ENCODE assay signal across 8 mouse cellular contexts in the genomic region with DNA sequence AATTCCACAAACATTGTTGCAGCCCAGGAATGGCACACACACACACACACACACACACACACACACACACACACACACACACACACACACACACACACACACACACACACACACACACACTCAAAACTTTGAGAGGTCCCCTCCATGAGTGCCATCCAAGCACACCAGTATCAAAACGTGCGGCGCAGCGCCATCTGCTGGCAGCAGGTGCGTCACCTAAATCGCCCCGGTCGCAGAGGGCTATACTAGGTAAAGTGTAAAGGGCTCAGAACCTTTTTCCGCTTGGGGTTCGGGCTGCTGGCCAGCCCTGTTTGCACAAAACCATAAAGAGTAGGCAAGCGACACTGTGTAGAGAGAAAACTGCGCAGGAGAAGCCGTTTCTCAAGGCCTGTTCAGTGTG.
DNase-seq lines count a peak whose midpoint lies in the region; ATAC-seq and TF ChIP-seq lines count a peak whose summit lies in the region.

No protein-coding gene starts in this region.

- H3K36me3 ChIP-seq in kidney, embryonic 14.5 days (ENCODE audit: control insufficient read depth, insufficient read depth, low read length) = no peaks in the 10 kb centered on the region
- H3K36me3 ChIP-seq in limb, embryonic 11.5 days (ENCODE audit: control insufficient read depth, insufficient read depth, low read length) = no peaks in the 10 kb centered on the region
- no peaks in the 10 kb centered on the region for H3K36me3 ChIP-seq in midbrain, postnatal 0 days (ENCODE audit: insufficient read depth, low read length)

- ATAC-seq in granulocyte monocyte progenitor cell, adult 5-6 weeks (replicated peaks; ENCODE audit: poor library complexity, severe bottlenecking) = peak; percentile 77
- ATAC-seq in kidney, embryonic 14.5 days (ENCODE audit: low FRiP score, low TSS enrichment) = peak; percentile 93
- no peak for ATAC-seq in limb, embryonic 11.5 days (ENCODE audit: insufficient number of reproducible peaks, low FRiP score, low TSS enrichment, low read depth)
- no peak for ATAC-seq in midbrain, postnatal 0 days (ENCODE audit: low FRiP score)

- 2% methylated on average over 13 of the region's 13 CpGs for WGBS in kidney, embryonic 14.5 days
- WGBS in limb, embryonic 11.5 days = 3% methylated on average over 13 of the region's 13 CpGs
- WGBS in midbrain, postnatal 0 days = under 1% methylated on average over 13 of the region's 13 CpGs

- H3K27me3 ChIP-seq in kidney, embryonic 14.5 days (ENCODE audit: control insufficient read depth, insufficient read depth, low read length) = no peaks in the 10 kb centered on the region
- H3K27me3 ChIP-seq in limb, embryonic 11.5 days (ENCODE audit: control insufficient read depth, insufficient read depth, low read length) = peaks cover 6% of the 10 kb centered on the region; the same call in 1 of the 2 replicates
- peaks cover 9% of the 10 kb centered on the region; the same call in 1 of the 2 replicates for H3K27me3 ChIP-seq in midbrain, postnatal 0 days (ENCODE audit: insufficient read depth, low read length)

- H3K27ac ChIP-seq in kidney, embryonic 14.5 days (ENCODE audit: low read depth, low read length) = peak overlapping the region; percentile 61
- H3K27ac ChIP-seq in limb, embryonic 11.5 days (replicated peaks; ENCODE audit: low read depth, low read length) = no peak overlapping the region; the same call in 1 of the 2 replicates
- H3K27ac ChIP-seq in midbrain, postnatal 0 days (ENCODE audit: low read depth, low read length) = no peak overlapping the region

- DNase-seq in cerebellum, adult 18-20 months = peak; percentile 37 to 60
- DNase-seq in cerebellum, adult 11-12 months = no peak
- peak; percentile 93 for DNase-seq in embryo, embryonic 11 days
- peak; percentile 93 for DNase-seq in limb, embryonic 11.5 days (ENCODE audit: low spot score)
- peak; percentile 88 for DNase-seq in midbrain, postnatal 0 days (ENCODE audit: low spot score)
- DNase-seq in testis, postnatal 14 days (ENCODE audit: low spot score) = peak; percentile 59

- H3K4me2 ChIP-seq in kidney, embryonic 14.5 days (replicated peaks; ENCODE audit: low read depth, low read length) = no peak overlapping the region
- no peak overlapping the region for H3K4me2 ChIP-seq in limb, embryonic 11.5 days (ENCODE audit: low read depth, severe bottlenecking)
- H3K4me2 ChIP-seq in midbrain, postnatal 0 days (ENCODE audit: low read depth, low read length, poor library complexity, severe bottlenecking) = no peak overlapping the region

- H3K4me3 ChIP-seq in kidney, embryonic 14.5 days (ENCODE audit: low read length) = no peak overlapping the region
- H3K4me3 ChIP-seq in limb, embryonic 11.5 days (ENCODE audit: low read depth, low read length) = no peak overlapping the region
- no peak overlapping the region for H3K4me3 ChIP-seq in midbrain, postnatal 0 days (ENCODE audit: low read depth, low read length)

- peak; percentile 92 for TF ChIP-seq CTCF in midbrain, postnatal 0 days (IDR thresholded peaks at IDR 0.05)

- peaks cover 26% of the 10 kb centered on the region for H3K4me1 ChIP-seq in kidney, embryonic 14.5 days (ENCODE audit: control insufficient read depth, insufficient read depth, low read length)
- peaks cover 12% of the 10 kb centered on the region for H3K4me1 ChIP-seq in limb, embryonic 11.5 days (ENCODE audit: control insufficient read depth, insufficient read depth, low read length)
- H3K4me1 ChIP-seq in midbrain, postnatal 0 days (ENCODE audit: insufficient read depth, low read length) = no peaks in the 10 kb centered on the region

- no peak overlapping the region for H3K9ac ChIP-seq in kidney, embryonic 14.5 days (ENCODE audit: low read depth, low read length)
- no peak overlapping the region for H3K9ac ChIP-seq in limb, embryonic 11.5 days (ENCODE audit: low read length)
- no peak overlapping the region for H3K9ac ChIP-seq in midbrain, postnatal 0 days (replicated peaks; ENCODE audit: low read length, poor library complexity, severe bottlenecking)

- H3K9me3 ChIP-seq in kidney, embryonic 14.5 days (ENCODE audit: control insufficient read depth, low read length) = no peaks in the 10 kb centered on the region
- H3K9me3 ChIP-seq in limb, embryonic 11.5 days (ENCODE audit: control insufficient read depth, low read length) = no peaks in the 10 kb centered on the region
- no peaks in the 10 kb centered on the region for H3K9me3 ChIP-seq in midbrain, postnatal 0 days (ENCODE audit: low read length)

Comparison
In these comparisons a context has a peak if more than half of its experiments do, and no peak if none do; other contexts are left out.
1. ATAC-seq: peak in granulocyte monocyte progenitor cell, adult 5-6 weeks (single experiment) and kidney, embryonic 14.5 days (single experiment); none in limb, embryonic 11.5 days (single experiment) and midbrain, postnatal 0 days (single experiment).